Mouse (Mus musculus) midbrain, embryonic 14.5 days (tissue): ENCODE data around the gene Ptpra. TPM values are rescaled to one million over a fixed set of nuclear protein-coding genes. Genes with fewer than 3 reads are reported as not detected.

Source experiments
- ATAC-seq: fragments of 200-750 bp; cut with Nextera tagmentation; 2 replicates; pipeline ENCODE4 v1.8.0; 2017; ENCODE audit warnings: moderate number of reproducible peaks, moderate library complexity; ENCODE audit not compliant: low FRiP score, low TSS enrichment
- DNase-seq: peaks from one replicate; pipeline ENCODE4 v3.0.0-alpha.2; 2015
- H3K27ac ChIP-seq: fragments of 300-500 bp; sonication (generic); replicated peaks from 2 replicates; pipeline ENCODE4 v1.5.1; 2014; ENCODE audit warnings: mild to moderate bottlenecking, low read depth, low read length, moderate library complexity
- H3K27me3 ChIP-seq: fragments of 300-500 bp; sonication (generic); 2 replicates; pipeline ENCODE4 v1.6.1; 2014; ENCODE audit warnings: low read length, control low read depth, mixed read lengths; ENCODE audit not compliant: control insufficient read depth, insufficient read depth
- H3K36me3 ChIP-seq: fragments of 300-500 bp; sonication (generic); 2 replicates; pipeline ENCODE4 v1.6.1; 2014; ENCODE audit warnings: low read length, control low read depth; ENCODE audit not compliant: control insufficient read depth, insufficient read depth
- H3K4me1 ChIP-seq: fragments of 300-500 bp; sonication (generic); 2 replicates; pipeline ENCODE4 v1.6.1; 2014; ENCODE audit warnings: mild to moderate bottlenecking, antibody characterized with exemption, low read length, control low read depth; ENCODE audit not compliant: control insufficient read depth, insufficient read depth
- H3K4me2 ChIP-seq: fragments of 300-500 bp; sonication (generic); 2 replicates; pipeline ENCODE4 v1.6.1; 2014; ENCODE audit warnings: mild to moderate bottlenecking, low read length, moderate library complexity
- H3K4me3 ChIP-seq: fragments of 300-500 bp; sonication (generic); replicated peaks from 2 replicates; pipeline ENCODE4 v1.5.1; 2014; ENCODE audit warnings: low read depth, low read length
- H3K9ac ChIP-seq: fragments of 300-500 bp; sonication (generic); replicated peaks from 2 replicates; pipeline ENCODE4 v1.6.1; 2014; ENCODE audit warnings: mild to moderate bottlenecking, low read length, moderate library complexity
- H3K9me3 ChIP-seq: fragments of 300-500 bp; sonication (generic); 2 replicates; pipeline ENCODE4 v1.6.1; 2016; ENCODE audit warnings: low read length, control low read depth, mixed read lengths; ENCODE audit not compliant: control insufficient read depth
- WGBS: fragments of 180-500 bp; shearing (Covaris S2); extraction: QIAGEN DNeasy Blood & Tissue Kit; methylation state at CpG from one replicate; pipeline ENCODE4 v1.1.7; 2014; 5-methylcytosine and 5-hydroxymethylcytosine counted together
- polyA plus RNA-seq: library from polyadenylated mRNA; unstranded; fragments of >200 nt; fragmentation: Nextera tagmentation; extraction: Ambion mirVana; gene quantifications from 2 replicates; pipeline ENCODE4 v1.2.1, GENCODE M21; 2014

Gene Ptpra
- polyA plus RNA-seq, 1 experiment from 2014 or later = 156 TPM

DNA sequence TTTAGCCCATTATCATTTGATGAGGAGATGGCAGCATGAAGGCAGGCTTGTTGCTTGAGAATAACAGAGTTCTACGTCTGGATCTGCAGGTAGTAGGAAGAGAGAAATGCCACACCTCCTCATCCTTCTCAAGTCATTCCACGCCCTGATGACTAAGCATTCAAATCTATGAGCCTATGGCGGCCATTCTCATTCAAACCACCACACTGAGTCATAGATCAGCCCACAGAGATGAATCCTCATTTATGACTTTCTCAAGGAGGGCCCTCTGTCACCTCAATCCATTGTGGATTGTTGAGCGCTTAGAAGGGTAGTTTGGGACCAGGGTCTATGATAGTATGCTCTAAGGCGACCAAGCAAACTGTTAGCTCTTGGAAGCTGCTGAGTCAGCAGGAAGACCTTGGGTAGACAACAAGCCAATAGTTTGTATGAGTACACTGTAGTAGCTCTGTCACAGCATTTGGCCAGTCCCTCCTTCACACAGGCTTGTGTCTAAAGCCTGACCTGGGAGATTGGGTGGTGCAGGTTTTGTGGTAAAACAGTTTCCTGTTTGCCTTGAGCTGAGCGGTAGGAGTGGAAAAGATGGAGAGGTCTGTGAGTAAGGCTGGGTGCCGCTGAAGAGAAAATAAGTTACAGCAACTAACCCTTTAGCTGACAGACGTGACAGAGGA, 88.9 kb downstream of the Ptpra start:
- Histone ChIP-seq H3K27me3 (no peaks in the 10 kb centered on the region), H3K36me3 (peaks cover 83% of the 10 kb centered on the region), H3K9me3 (no peaks in the 10 kb centered on the region), H3K4me2 (no peak overlapping the region), H3K9ac (no peak overlapping the region), H3K27ac (no peak overlapping the region), H3K4me3 (no peak overlapping the region), H3K4me1 (no peaks in the 10 kb centered on the region)
- 95% methylated on average over 8 of the region's 8 CpGs for WGBS
- ATAC-seq (no peak), DNase-seq (no peak)

DNA sequence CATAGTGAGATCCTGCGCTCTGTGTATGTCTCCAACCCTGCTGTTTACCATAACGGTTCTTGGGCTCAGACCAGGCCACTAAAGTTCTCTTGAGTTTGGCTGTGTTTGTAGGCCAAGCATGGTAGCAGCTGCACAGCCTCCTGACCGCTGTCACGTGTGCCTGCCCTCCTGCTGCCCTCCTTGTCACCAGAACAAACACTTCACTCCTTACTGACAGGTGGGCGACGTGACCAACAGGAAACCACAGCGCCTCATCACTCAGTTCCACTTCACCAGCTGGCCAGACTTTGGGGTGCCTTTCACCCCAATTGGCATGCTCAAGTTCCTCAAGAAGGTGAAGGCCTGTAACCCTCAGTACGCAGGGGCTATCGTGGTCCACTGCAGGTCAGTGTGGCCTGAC, 90.2 kb downstream of the Ptpra start:
- 92% methylated on average over 9 of the region's 9 CpGs for WGBS
- Histone ChIP-seq H3K27ac (no peak overlapping the region), H3K9ac (no peak overlapping the region), H3K27me3 (no peaks in the 10 kb centered on the region), H3K36me3 (peaks cover 83% of the 10 kb centered on the region), H3K9me3 (no peaks in the 10 kb centered on the region), H3K4me1 (no peaks in the 10 kb centered on the region), H3K4me3 (no peak overlapping the region), H3K4me2 (no peak overlapping the region)
- no peak for DNase-seq
- no peak for ATAC-seq

GRCm38 (mm10) chr2:130546957-130547356, 96.9 kb downstream of the Ptpra start:
- Histone ChIP-seq H3K4me1 (no peaks in the 10 kb centered on the region), H3K36me3 (peaks cover 99% of the 10 kb centered on the region), H3K4me3 (no peak overlapping the region), H3K9ac (no peak overlapping the region), H3K4me2 (no peak overlapping the region), H3K27me3 (no peaks in the 10 kb centered on the region), H3K27ac (no peak overlapping the region), H3K9me3 (no peaks in the 10 kb centered on the region)
- ATAC-seq (no peak), DNase-seq (no peak)
- 95% methylated on average over 8 of the region's 8 CpGs for WGBS

GRCm38 (mm10) chr2:130554841-130555240, 104.8 kb downstream of the Ptpra start:
- no peaks in the 10 kb centered on the region for H3K9me3 ChIP-seq
- peaks cover 79% of the 10 kb centered on the region for H3K36me3 ChIP-seq
- H3K27ac ChIP-seq = no peak overlapping the region
- DNase-seq (no peak), ATAC-seq (no peak)
- H3K9ac ChIP-seq = no peak overlapping the region
- WGBS = 94% methylated on average over 7 of the region's 7 CpGs
- no peaks in the 10 kb centered on the region for H3K4me1 ChIP-seq
- H3K4me2 ChIP-seq = no peak overlapping the region
- H3K4me3 ChIP-seq = no peak overlapping the region
- no peaks in the 10 kb centered on the region for H3K27me3 ChIP-seq

DNA sequence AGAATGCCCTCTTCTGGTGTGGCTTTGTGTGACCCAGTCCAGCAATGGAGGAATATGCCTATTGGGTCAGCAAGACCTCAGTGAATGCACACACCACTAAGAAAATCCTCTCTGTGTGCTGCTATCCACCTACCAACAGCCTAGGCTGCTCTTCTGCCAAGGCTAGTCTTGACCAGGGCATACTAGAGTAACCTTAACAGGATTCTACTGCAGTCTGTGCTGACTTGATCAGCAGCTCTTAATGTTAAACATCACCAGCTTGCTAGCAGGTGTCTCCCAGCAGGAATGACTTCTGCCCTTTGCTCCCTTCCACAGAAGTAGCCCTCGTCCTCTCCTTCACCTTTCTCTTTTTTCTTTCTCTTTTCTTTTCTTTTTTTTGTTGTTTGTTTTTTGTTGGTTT, 106.2 kb downstream of the Ptpra start:
- Histone ChIP-seq H3K4me2 (no peak overlapping the region), H3K27ac (no peak overlapping the region), H3K9ac (no peak overlapping the region), H3K4me1 (no peaks in the 10 kb centered on the region), H3K27me3 (no peaks in the 10 kb centered on the region), H3K9me3 (no peaks in the 10 kb centered on the region), H3K36me3 (peaks cover 65% of the 10 kb centered on the region), H3K4me3 (no peak overlapping the region)
- 89% methylated on average over 1 of the region's 1 CpGs for WGBS
- no peak for ATAC-seq
- no peak for DNase-seq

DNA sequence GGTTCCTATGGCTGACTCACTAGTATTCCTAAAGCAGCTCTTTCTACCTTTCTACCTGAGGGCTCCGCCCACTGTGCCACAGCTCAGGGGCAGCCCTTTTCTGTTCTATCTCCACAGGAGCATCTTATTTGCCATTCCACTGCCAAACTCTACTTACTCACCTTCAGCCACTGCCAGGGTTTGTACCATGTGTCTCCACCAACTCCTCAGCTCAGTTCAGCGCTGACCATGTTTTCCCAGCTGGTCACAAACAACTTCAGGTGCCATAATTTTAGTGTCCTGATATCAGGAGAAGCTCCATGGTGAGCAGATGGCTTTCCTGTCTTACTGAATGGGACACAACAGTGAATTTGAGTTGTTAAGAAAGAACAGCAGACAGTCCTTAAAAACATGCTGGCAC, 107.4 kb downstream of the Ptpra start:
- Histone ChIP-seq H3K9ac (no peak overlapping the region), H3K27ac (no peak overlapping the region), H3K4me1 (no peaks in the 10 kb centered on the region), H3K4me3 (no peak overlapping the region), H3K27me3 (no peaks in the 10 kb centered on the region), H3K4me2 (no peak overlapping the region), H3K36me3 (peaks cover 53% of the 10 kb centered on the region), H3K9me3 (no peaks in the 10 kb centered on the region)
- DNase-seq = no peak
- WGBS = 97% methylated on average over 2 of the region's 2 CpGs
- no peak for ATAC-seq

- DNase-seq = no peak
- Histone ChIP-seq H3K9me3 (no peaks in the 10 kb centered on the region), H3K9ac (no peak overlapping the region), H3K4me1 (peaks cover under 1% of the 10 kb centered on the region; the same call in 1 of the 2 replicates), H3K36me3 (peaks cover 48% of the 10 kb centered on the region), H3K4me3 (no peak overlapping the region), H3K27ac (no peak overlapping the region), H3K4me2 (no peak overlapping the region), H3K27me3 (no peaks in the 10 kb centered on the region)
- 70% methylated on average over 2 of the region's 2 CpGs for WGBS
- no peak for ATAC-seq
Measured at GRCm38 (mm10) chr2:130558015-130558414, 107.9 kb downstream of the Ptpra start.

GRCm38 (mm10) chr2:130563212-130564055, 113.4 kb downstream of the Ptpra start, which contains the start of gene Mrps26:
Mrps26 (plus strand) TSS chr2:130563742.
- Histone ChIP-seq H3K36me3 (peaks cover 26% of the 10 kb centered on the region), H3K4me2 (peak within 1 kb of the TSS; percentile 85), H3K27me3 (no peaks in the 10 kb centered on the region), H3K4me1 (peaks cover 12% of the 10 kb centered on the region), H3K9ac (peak within 1 kb of the TSS; percentile 93), H3K4me3 (peak within 1 kb of the TSS; percentile 88), H3K9me3 (no peaks in the 10 kb centered on the region), H3K27ac (peak within 1 kb of the TSS; percentile 55; the same call in 1 of the 2 replicates)
- WGBS = under 1% methylated on average over 61 of the region's 61 CpGs
- DNase-seq = peak; percentile 96
- peak; percentile 98 for ATAC-seq
